Mouse (Mus musculus) cerebellum, postnatal 36 days (tissue): ENCODE measurements around the gene Foxp1.

Experiments used
- DNase-seq, 2 experiments: peaks; one replicate each; pipeline ENCODE4 v3.0.0; 2021 to 2022; ENCODE audit warnings: mixed read lengths in 2 of 2

Foxp1 gene

GRCm38 (mm10) chr6:99073303-99074271, 448.9 kb downstream of the Foxp1 start:
- no peak for DNase-seq

- DNase-seq: no peak
These were observed 451.8 kb downstream of the Foxp1 start for GRCm38 (mm10) chr6:99070710-99071109.

- no peak for DNase-seq
These were observed 452.8 kb downstream of the Foxp1 start for GRCm38 (mm10) chr6:99069726-99070125.

- no peak for DNase-seq
These were observed 456.8 kb downstream of the Foxp1 start for GRCm38 (mm10) chr6:99065569-99066353.

GRCm38 (mm10) chr6:99063982-99064484, 458.5 kb downstream of the Foxp1 start:
- no peak for DNase-seq

GRCm38 (mm10) chr6:99062931-99063330, 459.6 kb downstream of the Foxp1 start:
- DNase-seq: no peak

GRCm38 (mm10) chr6:99058688-99059087, 463.8 kb downstream of the Foxp1 start:
- no peak for DNase-seq

- DNase-seq: no peak
These were observed 465.4 kb downstream of the Foxp1 start for GRCm38 (mm10) chr6:99057113-99057553.

GRCm38 (mm10) chr6:99056379-99056778, 466.1 kb downstream of the Foxp1 start:
- DNase-seq: no peak

- DNase-seq: no peak
These were observed 468.5 kb downstream of the Foxp1 start for GRCm38 (mm10) chr6:99053998-99054397.

- DNase-seq: no peak
These were observed 469.4 kb downstream of the Foxp1 start for GRCm38 (mm10) chr6:99053111-99053510.

- no peak for DNase-seq
These were observed 470.8 kb downstream of the Foxp1 start for GRCm38 (mm10) chr6:99051724-99052123.

- no peak for DNase-seq
These were observed 472.1 kb downstream of the Foxp1 start for GRCm38 (mm10) chr6:99050288-99051006.

GRCm38 (mm10) chr6:99047322-99047721, 475.2 kb downstream of the Foxp1 start:
- no peak for DNase-seq

GRCm38 (mm10) chr6:99045845-99046788, 476.4 kb downstream of the Foxp1 start:
- DNase-seq: no peak

- DNase-seq: no peak
These were observed 478.4 kb downstream of the Foxp1 start for GRCm38 (mm10) chr6:99043932-99044664.

- DNase-seq: no peak
These were observed 479.3 kb downstream of the Foxp1 start for GRCm38 (mm10) chr6:99043226-99043625.

GRCm38 (mm10) chr6:99042175-99042954, 480.2 kb downstream of the Foxp1 start:
- DNase-seq: no peak

- DNase-seq: no peak
These were observed 483.5 kb downstream of the Foxp1 start for GRCm38 (mm10) chr6:99038977-99039376.
